Mouse (Mus musculus): Measurements from ENCODE around the gene Cbx4.

The Cbx4 gene

DNA sequence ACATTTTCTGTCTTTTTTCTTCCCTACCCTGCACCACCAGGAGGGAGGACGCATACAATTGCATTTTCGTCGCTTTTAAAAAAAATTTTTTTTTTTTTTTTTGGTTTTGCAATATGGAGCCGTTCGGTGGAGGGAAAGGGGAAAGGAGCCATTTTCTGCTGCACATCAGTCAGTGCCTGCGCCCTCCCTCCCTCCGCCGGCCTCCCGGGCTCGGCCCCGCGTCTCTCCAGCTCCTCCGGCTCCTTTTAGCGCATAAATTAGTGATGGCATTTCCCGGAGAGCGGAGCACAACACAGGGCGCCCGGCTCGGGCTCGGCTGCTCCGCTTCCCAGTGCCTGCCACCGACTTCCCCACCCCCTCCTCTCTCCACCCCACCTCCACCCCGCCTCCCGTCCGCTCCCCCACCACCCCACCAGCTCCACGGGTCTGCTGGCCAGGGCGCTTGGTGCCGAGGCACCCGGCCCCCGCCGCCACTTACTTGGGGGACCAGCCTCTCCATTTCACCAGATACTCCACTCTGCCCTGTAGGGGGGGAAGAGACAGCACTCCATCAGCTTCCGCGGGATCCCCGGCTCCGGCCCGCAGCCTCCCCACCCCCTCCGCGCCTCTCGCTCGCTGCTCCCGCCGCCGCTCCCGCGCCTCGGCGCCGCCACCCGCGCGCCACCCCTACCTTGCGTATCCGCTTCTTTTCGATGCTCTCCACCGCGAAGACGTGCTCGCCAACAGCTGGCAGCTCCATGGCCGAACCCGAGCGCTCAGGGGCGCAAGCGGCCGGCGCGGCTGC lies 550 bp downstream of the Cbx4 start:
- peak; percentile 49 to 60 for DNase-seq (ENCODE audit: low spot score in 2 of 2)

DNA sequence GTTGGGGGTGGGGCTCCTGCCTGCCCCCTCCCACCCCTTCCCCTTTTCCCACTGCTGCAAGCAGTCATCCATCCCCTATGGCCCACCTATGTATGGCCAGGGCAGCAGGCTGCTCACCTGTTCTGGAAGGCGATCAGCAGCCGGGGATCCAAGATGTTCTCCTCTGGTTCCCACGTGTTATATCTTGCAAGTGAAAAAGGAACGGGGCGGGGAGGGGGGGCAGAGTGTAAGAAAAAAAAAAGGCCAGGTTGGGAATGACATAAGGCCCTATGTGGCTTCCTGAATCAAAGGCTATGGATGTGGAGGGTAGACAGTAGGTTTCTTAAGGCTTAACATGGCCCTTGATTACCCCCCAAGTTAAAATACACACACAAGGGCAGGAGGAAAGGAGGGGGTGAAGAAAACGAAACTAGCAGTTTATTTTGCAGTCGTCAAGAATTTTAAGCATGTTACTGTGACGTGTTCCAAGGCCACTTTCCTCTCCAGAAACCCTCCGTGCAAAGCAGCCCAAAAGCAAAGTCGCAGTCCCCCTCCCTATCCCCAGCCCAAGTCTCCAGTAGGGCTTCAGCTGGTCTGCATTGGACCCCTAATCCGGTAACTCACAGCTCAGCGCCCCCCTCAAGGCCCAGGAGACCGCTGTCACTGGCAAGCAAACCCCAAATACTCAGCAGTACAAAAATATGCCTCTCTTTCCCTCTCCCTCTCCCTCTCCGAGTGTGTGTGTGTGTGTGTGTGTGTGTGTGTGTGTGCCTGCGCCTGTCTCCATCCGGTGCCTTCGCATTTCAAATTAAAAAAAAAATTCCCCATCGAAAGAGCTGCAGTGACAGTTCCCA lies 1.4 kb downstream of the Cbx4 start:
- DNase-seq (ENCODE audit: low spot score in 2 of 2), result peak in 1 of 2 experiments; percentile 30

DNA sequence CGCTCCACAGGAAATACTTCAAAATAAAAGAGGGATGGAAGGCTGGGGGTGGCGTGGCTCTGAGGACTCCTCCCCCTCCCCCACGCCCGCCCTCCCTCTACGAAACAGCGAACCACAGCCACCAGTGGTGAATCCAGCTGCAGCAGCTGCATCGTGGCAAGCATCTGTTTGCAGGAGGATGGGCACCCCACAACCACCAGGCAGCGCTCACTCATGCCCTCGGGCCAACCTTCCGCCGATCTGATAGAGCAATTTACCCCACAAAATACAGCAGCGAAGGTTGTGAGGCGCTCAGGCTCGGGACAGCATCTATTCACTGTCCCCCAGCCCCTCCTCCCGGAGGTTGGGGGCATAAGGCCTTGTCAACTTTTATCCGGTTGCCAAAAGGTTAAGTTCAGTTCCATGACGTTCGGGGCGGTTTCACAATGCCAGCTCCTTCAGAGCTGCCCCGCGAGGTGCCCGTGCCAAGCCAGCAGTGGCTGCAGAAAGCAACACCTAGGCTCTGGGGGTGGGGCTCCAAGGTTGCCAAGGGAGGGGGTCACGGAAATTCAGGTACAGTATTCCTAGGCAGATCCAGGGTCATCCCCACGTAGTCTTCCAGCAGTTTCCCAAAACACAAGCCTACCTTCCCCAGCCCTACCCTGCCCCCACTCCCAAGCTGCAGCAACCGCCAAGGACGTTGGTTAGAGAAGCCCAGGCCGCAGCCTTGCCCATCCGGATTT lies 2.1 kb downstream of the Cbx4 start:
- DNase-seq (ENCODE audit: low spot score in 2 of 2), result peak; percentile 45 to 62

DNA sequence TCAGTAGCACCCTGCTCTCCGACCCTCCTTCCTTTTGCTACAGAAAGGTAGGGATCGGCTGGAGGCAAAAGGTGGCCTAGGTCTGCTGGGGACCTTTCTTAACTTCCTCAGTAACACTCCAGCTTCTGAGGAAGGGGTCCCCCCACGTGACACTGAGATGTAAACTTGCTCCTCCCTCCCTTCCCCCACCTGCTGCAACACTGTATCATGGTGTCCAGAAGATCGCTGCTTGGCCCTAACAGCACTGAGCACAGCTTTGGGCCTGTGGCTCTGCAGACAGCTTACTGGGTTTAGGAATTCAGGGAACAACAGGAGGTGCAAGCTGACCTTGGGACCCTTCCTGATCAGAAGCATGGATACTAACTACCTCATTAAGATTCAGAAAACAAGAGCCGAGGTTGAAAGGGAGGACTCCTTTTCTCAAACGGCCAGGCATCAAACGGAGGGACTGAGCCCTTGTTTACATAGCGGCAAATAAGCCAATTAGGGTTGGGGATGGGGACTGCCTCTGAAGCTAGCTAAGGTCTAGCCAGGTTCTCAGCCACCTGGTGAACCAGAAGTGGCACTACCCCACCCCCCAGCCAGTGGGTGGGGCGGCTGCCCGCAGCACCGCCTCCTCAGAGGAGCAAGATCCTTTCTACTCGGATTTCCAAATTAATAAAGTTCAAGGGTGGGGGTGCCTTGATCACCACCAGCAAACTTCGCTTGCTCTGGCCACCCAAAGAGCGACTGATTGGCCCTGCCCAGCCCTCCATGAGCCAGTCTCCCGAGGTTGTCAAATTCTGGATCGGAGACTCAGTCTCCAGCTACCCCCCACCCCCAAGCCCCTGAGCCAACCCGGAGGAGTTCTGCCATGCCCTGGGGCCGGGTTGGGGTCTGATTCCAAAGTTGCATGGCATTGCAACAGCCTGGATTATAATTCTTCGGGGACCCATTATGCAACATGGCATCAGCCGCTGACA lies 3.1 kb downstream of the Cbx4 start:
- DNase-seq (ENCODE audit: low spot score in 2 of 2), result peak in 1 of 2 experiments; percentile 25

DNA sequence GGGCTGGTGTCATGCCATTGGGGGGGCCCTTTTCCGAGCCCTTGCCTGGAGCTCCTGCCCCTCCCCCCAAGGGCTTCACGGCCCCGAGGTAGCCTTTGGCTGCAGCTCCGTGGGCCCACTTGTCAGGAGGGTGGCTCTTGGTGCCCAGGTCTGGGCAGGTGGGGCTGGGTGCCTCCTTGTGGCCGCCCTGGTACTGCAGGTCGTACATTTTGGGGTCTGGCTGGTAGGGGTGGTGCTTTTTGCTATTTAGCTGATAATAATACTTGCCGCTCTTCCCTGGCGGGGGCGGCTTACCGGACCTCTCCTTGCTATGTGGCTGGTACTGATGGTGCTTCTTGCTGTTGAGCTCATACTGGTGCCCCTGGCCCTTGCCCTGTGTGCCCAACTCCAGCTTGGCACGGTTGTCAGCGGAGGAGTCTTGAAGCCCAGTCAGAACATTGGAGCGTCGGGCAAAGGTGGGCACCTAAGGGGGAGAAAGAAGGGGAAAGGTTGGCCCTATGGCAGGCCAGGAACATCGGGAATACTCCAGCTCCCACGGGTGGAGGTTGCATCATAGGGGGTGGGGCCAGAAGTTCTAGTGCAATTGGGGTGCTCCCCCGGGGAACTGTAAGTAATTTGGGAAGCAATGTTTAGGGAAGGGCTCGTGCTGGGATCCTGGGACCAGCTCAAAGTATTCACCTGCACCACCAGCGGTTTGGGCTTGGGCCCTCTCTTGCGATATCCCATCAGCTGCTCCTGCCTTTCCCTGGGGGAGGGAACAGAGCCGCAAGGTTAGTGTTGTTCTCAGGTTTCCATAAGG lies 4.0 kb downstream of the Cbx4 start:
- DNase-seq (ENCODE audit: low spot score in 2 of 2), result peak in 1 of 2 experiments; percentile 41

DNA sequence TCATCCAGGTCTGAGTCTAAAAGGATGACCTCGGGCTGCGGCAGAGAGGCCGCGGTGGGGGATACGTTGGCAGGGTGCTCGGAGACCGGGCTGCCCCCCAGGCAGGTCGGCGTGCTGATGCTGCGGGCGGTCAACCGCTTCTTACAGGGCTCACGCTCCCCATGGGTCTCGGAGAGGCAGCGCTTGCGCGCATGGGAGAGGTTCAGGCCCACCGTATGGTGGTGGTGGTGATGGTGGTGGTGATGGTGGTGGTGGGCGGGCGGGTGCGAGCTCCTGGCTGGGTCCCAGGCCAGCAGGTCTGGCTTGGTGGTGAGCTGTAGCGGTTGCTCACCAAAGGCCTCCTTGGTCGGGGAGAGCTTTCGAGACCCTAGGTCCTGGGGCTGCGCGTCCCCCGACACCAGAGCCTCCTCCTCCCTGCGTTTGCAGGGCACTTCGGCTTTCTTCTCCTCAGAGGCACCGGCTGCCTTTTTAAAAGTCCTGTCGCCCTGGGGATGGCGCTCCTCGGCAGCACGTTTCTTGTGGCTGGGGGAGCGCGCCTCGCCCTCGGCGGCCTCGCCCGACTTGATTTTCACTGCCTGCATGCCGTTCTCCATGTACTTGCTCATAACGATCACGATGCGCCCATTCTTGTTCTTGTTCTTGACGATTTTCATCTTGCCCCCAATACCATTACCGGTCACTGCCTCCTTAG lies 4.7 kb downstream of the Cbx4 start:
- DNase-seq (ENCODE audit: low spot score in 2 of 2), result no peak

DNA sequence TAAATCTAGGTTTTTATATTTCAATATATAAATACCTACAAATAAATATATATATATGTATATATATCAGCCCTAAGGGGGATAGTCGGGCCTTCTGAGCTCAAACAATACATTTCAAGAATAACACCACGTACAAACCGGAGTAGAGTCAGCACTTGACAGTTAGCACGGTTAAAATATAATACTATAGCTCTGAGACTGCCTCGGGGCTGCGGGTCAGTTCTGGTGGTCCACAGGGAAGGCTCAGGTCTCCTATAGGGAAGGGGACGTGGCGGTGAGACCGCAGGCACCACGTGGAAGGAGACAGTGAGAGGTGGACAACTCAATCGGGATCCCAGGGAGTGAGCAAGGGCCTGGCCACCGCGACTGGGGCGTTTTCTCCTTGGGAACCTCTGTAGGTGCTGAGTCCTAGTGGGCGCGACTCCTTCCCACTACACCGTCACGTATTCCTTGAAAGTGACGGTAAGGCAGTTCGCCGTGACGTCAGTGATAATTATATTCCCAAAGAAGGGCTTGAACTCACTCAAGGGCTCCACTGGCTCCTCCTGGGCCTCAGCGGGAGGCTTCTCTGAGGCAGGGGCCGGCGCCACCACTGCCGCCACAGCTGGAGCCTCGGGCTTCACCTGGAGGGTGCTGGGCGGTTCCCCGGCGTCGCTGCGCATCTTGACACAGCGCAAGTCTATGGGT lies 5.4 kb downstream of the Cbx4 start:
- no peak for DNase-seq (ENCODE audit: low spot score in 2 of 2)

DNA sequence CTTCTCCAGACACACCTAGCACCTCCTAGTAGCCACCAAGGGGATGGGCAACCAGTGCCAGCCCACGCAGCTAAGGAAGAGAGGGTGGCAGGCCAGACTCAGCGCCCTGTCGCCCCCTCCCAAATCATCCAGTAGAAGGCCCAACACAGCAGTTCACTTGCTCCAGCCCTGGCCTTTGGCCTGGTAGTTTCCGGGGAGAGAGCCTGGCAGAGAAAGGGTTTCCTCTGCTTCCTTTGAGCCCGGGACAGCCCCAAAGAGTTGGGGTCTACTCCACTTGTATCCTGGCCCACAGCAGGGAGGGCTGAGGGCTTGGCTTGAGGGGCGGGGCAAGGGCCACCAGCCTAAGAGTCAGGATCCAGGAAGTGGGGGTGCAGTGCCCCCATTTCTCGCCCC lies 6.6 kb downstream of the Cbx4 start:
- no peak for DNase-seq (ENCODE audit: low spot score in 2 of 2)

DNA sequence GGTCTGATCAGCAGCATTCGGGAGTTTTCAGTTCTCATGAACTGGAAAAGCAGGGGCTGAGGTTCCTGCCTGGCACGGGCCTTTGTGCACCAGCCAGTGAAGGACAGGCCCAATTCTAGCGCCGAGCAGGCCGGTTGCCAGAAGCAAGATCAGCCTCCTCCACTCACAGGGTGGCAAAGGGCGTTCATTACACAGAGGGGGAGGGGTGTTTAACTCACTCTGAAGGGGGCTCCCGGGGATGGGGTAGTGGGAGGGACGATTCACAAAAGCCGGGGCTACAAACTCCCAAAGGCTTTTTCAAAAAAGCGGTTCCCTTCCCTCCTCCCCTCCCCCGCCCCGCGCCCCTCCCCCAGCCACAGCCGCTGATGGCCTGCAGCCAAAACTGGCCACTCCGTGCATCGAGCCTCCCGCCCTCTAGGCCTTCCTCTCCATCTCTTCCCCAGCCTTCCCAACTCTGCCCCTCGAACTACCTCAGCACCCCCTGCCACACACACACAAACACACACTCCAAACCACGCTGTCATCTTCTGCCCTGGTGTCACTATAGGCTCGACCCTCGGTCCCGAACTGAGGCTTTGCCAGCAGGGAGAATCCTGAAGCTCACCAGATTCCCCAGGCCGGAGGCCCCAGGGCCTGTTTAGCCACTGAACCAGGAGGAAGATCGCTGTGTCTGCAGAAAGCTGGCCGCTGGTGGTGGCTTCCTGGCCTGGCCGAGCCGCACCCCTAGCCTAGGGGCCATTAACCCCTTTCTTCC lies 7.2 kb downstream of the Cbx4 start:
- no peak for DNase-seq (ENCODE audit: low spot score in 2 of 2)

DNA sequence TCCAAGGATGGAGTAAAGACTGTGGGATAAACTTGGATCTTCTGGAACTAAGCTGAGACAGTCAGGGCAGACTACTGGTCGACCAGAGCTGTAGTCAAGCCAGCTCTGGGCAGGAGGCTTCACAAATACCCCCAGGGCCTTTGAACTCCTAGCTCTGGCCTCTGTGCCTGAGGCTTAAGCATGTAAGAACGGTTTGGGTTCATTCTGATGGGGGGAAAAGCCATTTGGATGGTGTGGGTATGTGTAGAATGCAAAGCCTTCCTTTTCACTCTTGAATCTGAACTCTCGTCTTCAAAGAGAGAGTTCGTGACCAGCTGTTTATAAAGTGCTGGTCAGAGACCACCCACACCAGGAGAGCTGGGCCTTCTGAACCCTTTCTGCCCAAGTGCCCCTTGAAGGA lies 8.3 kb downstream of the Cbx4 start:
- DNase-seq (ENCODE audit: low spot score in 2 of 2), result no peak

DNA sequence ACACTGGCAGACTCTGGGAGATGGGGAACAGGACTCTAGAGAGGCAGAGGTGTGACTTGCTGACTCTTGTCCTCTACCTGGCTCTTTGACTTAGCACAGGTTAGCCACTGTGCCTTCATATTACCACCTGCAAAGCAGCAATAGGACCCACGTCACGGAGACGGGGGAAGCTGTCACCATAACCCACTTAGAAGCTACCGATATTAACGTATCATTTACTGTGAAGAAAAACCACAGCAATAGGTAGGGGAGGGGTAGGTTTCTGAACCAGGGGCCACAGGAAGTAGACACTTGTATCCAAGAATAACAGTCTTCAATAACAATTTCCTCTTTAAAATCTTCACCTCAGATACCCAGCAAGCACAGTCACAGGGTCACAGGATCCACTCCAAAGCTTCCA lies 10.2 kb downstream of the Cbx4 start:
- DNase-seq (ENCODE audit: low spot score in 2 of 2), result peak in 1 of 2 experiments; percentile 10

DNA sequence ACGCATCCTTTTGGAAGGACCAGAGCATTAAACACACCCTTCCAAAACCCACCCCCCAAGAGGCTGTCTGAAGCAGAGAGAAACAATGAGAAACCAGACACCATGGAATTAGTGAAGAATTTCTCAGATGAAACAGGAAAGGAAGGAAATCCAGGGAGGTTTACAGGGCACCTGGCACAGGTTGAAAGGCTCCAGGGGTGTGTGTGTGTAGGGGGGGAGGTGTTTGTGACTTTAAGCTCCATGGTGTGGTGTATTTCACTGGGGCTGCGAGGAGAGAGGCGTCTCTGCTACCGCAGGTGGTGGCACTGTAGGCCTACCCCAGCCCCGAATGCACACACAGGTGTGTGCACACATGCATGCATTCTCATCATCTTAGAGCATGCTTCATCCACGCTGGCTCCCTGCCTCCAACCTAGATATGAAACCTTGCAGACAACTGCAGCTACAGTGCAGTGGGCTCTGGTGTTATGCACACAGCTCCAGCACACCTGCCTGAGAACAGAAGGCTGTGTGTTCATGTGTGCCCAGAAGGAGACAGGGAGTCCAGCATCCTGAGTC lies 12.1 kb downstream of the Cbx4 start:
- DNase-seq (ENCODE audit: low spot score in 2 of 2), result no peak

DNA sequence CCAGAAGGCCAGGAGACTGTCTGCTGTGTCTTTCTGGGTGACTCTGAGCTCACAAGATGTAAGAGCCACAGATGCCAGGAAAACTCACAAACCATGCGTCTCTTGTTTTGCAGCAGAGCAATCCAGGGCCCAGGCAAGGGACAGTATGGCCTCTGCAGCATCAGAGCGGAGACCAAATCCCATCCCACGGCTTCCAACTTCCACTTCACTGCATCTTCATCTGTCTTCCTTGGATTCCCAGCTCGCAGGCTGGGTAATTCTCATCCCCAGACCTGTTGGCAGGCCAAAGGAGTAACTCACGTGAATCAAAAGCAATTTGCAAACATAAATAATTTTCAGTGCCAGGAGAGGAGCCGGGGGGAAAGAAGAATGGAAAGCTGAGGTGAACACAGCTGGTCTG lies 13.0 kb downstream of the Cbx4 start:
- DNase-seq (ENCODE audit: low spot score in 2 of 2), result no peak

DNA sequence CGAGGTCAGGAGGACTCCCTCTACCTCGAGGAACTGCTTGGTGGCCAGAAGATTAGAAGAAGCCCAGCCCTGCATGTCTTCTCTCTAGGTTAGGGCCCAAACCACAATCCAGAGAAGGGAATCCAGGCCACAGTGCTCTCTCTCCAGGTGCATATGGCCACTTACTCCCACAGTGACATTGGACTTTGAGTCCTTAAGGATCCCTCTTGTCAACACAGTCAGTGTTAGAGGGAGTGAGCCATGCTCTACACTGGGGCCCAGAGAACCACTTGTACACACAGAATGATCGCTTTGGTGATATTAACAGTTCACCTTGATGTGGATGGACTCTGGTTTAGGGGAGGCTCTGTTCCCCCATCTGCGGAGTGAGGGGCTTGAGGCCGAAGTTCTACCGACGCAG lies 13.8 kb downstream of the Cbx4 start:
- no peak for DNase-seq (ENCODE audit: low spot score in 2 of 2)

DNA sequence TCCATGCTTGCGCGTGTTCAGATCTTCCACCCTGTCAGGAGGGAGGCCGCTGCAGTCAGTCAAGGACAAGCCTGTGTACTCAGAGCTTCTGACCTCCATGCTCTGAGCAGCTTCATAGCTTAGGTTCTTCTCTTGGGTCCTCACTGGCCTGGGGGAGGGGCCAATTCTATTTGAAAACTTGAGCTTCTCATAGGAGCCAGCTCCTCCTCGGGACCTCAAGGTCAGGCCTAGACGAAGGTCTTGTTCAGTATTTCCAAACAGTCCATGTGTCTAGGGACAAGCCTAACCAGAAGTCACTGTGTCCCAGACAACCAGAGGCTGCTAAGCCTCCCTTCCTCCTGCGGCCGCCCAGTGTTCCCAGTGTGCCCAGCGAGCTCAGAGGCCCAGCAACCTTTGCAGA lies 19.2 kb downstream of the Cbx4 start:
- no peak for DNase-seq (ENCODE audit: low spot score in 2 of 2)

DNA sequence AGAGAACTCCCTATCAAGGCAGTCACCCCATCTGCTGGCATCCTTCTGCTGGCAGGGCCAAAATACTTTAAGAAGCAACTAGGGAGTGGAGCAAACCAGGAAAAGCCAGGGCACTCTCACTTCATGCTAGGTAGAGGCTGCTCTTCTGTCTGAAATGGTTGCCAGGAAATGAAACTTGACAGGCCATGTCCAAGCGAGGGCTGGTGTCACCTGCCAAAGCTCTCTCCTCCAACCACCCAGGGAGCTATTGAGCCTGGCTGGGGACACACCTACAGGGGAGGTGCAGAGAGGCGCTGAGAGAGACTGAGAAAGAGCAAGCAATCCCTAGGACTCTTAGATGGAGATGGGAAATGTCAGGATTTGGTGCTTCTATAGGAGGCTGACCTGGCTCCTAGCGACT lies 26.8 kb downstream of the Cbx4 start:
- DNase-seq (ENCODE audit: low spot score in 2 of 2), result no peak

DNA sequence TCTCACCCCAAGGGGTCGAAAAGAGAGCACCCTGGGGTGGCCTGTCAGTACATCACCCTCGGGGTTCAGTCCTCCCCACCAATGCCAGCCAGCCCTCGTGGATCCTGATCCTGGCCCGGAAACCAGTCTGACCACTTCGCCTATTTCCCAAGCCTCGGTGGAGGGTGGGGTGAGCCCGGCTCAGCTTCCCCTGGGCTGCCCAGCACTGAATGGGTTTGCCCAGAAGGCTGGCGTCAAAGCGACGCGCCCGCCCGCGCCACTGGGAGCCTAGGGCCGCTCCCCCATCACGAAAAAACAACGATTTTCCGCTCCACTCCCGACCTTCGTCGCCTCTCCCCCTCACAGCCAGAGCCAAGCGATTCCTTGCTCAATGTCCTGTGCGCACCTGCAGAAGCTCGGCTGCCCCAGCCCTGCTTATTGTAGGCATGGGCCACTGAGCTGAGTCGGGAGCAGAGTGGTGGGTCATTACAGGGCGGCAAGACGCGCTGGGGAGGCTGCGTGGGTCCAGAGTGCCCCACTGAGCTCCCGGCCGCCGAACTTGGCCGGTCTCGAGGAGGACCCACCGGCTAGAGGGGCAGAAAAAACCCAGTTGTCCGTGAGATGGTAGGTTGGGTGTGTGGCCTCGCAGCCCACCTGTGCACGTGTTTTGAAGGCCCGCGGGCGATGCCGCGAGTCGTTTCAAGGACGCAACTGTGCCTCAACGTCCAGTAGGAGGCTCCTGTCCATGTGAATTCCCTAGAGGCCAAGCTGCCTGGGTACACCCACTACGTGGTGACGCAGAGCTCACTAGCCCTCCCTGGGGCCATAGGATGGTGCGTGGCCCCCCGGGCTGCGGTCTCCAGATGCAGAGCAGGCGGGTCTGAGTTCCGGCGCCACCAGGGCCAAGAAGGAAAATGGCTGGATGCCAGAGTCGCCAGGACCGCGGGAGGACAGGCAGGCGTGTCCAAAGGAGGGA lies 27.7 kb downstream of the Cbx4 start:
- DNase-seq (ENCODE audit: low spot score in 2 of 2), result no peak
